Mouse (Mus musculus): Measurements from ENCODE around the gene Dok1.

- TF ChIP-seq FLI1 (IDR thresholded peaks at IDR 0.05; ENCODE audit: low read length) (no peak), GATA1 (IDR thresholded peaks at IDR 0.05; ENCODE audit: borderline replicate concordance, low read length) (no peak)
These were observed 9.5 kb downstream of the Dok1 start for GRCm38 (mm10) chr6:83023786-83024185.

Data from megakaryocyte, embryonic 14.5 days (primary cell).